Mouse (Mus musculus): ENCODE measurements around the gene Nagk.

GRCm38 (mm10) chr6:83831606-83832123 lies 36.9 kb downstream of the Nagk start, which contains the start of gene Paip2b:
- TF ChIP-seq POLR2A (IDR thresholded peaks at IDR 0.05; ENCODE audit: insufficient read depth, low read depth, low read length) = peak; percentile 84
- TF ChIP-seq CTCF (IDR thresholded peaks at IDR 0.05) = peak; percentile 39
- TF ChIP-seq EP300 (IDR thresholded peaks at IDR 0.05; ENCODE audit: insufficient read depth, low read depth, low read length) = 0 out of 2 replicates have a peak, but pooled peaks have one; percentile 6

All from heart, adult 2 months (tissue).